Mouse (Mus musculus): ENCODE results near the gene Impdh2. TPM values are rescaled to one million over a fixed set of nuclear protein-coding genes. Genes with fewer than 3 reads are reported as not detected.

Gene Impdh2
- polyA plus RNA-seq (2017; shearing (Covaris generic)), result 122 TPM

GRCm38 (mm10) chr9:108560227-108560841 is at the start of gene Impdh2:
Gene Impdh2, plus strand, starts transcription at chr9:108560286.

GRCm38 (mm10) chr9:108516380-108517251 is 43.5 kb upstream of the Impdh2 start, which contains the start of gene Qrich1:
Gene Qrich1, plus strand, starts transcription at chr9:108516806.

GRCm38 (mm10) chr9:108566815-108567776 is 7.0 kb downstream of the Impdh2 start, which contains the start of gene Ndufaf3:
Gene Ndufaf3, minus strand, starts transcription at chr9:108567434.

DNA sequence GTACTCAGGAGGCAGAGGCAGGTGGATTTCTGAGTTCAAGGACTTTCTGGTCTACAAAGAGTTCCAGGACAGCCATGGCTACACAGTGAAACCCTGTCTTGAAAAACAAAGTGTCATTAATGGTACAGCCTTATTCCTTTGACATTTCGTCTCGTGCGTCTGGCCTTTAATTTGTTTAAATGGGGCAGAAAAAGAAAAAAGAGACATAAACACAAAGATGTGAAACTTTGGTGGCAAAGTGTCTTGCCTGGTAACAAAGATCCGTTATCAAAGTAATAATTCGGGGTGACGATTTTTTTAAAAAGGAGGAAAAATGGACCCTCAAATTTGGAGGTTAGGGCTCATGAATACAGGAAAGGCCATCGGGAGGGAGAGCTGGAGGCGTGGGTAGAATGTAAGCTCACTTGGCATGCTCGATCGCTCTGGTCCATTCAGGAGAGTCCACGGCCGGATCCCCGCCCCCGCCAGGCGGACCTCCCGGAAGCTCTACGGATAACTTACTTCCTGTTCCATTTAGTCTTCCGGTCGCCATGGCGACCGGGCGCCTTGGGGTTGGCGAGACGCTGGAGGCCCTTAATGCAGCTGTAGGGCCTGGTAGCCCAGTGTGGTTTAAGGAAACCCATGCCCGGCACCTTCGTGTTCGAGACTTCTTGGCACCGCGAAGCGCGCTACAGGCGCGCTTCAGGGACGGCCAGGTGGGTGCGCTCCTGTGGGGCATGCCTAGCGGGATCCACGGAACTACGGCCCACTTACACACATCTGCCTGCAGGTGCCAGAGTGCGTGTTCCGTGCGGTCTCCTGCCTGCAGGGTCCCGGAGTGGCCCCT is 9.5 kb downstream of the Impdh2 start, which contains the start of gene Dalrd3:
Gene Dalrd3, plus strand, starts transcription at position 506 of the 826 bp plus-strand sequence.

DNA sequence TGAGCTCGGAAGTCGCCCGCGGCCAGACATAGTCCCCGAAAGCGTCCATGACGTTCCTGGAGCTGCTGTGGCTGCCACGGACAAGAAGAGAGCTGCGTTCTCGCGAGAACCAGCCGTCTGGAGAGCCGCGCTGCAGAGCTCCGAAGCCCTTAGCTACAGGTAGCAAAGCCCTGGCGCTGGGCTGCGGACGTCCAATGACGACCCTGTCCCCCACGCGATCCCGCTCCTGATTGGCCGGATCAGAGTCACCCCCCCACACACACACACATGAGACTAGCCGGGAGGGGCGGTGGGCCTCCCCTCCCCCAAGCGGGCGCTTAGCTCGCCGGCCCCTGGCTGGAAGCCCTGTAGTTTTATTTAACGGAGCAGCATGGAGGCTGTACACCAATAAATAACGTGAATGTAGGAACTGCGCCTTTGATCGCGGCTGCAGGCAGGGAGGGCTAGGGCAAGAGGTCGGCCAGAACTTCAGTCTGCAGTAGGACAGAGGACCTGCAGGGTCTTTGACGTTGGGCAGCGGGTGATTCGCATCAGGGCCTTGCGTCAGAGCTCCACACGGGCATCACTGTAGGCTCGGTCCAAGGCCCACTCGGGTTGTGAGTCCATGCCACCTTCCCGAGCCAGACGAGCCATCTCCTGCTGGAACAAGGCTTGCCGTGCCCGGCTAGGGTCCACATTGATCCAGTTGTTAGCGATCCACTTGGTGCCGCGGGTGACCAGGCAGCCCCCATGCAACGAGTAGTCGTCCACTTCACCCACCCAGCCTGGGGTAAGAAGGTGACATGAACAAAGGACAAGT is 18.7 kb downstream of the Impdh2 start, which contains the start of gene Wdr6:
Gene Wdr6, minus strand, starts transcription at position 195 of the 799 bp plus-strand sequence.

GRCm38 (mm10) chr9:108596998-108597764 is 37.1 kb downstream of the Impdh2 start, which contains the start of gene P4htm:
Gene P4htm, minus strand, starts transcription at chr9:108597667.

Other genes starting within 250 kb of the Impdh2 start
- gene Gpx1, start 221.4 kb upstream of the Impdh2 start, polyA plus RNA-seq (2017; shearing (Covaris generic)), result 765 TPM
- 152 TPM for gene Usp4, start 212.4 kb upstream of the Impdh2 start, polyA plus RNA-seq (2017; shearing (Covaris generic))
- 2.8 TPM for gene 1700102P08Rik, start 167.5 kb upstream of the Impdh2 start, polyA plus RNA-seq (2017; shearing (Covaris generic))
- not detected for gene Ccdc36, start 131.8 kb upstream of the Impdh2 start, polyA plus RNA-seq (2017; shearing (Covaris generic))
- not detected for gene BC048562, start 123.8 kb upstream of the Impdh2 start, polyA plus RNA-seq (2017; shearing (Covaris generic))
- gene Ccdc71, start 99.8 kb upstream of the Impdh2 start, polyA plus RNA-seq (2017; shearing (Covaris generic)), result 51.6 TPM
- 3.6 TPM for gene Klhdc8b, start 98.7 kb upstream of the Impdh2 start, polyA plus RNA-seq (2017; shearing (Covaris generic))
- 0.16 TPM for gene Lamb2, start 80.5 kb upstream of the Impdh2 start, polyA plus RNA-seq (2017; shearing (Covaris generic))
- gene Usp19, start 69.7 kb upstream of the Impdh2 start, polyA plus RNA-seq (2017; shearing (Covaris generic)), result 138 TPM
- 129 TPM for gene Qars, start 52.6 kb upstream of the Impdh2 start, polyA plus RNA-seq (2017; shearing (Covaris generic))
- gene Qrich1, start 43.5 kb upstream of the Impdh2 start, polyA plus RNA-seq (2017; shearing (Covaris generic)), result 144 TPM
- gene Ndufaf3, start 7.1 kb downstream of the Impdh2 start, polyA plus RNA-seq (2017; shearing (Covaris generic)), result 77.9 TPM
- gene Dalrd3, start 9.6 kb downstream of the Impdh2 start, polyA plus RNA-seq (2017; shearing (Covaris generic)), result 131 TPM
- 90.3 TPM for gene Wdr6, start 18.5 kb downstream of the Impdh2 start, polyA plus RNA-seq (2017; shearing (Covaris generic))
- 16.3 TPM for gene P4htm, start 37.4 kb downstream of the Impdh2 start, polyA plus RNA-seq (2017; shearing (Covaris generic))
- 54.4 TPM for gene Arih2, start 89.1 kb downstream of the Impdh2 start, polyA plus RNA-seq (2017; shearing (Covaris generic))
- 68.6 TPM for gene Slc25a20, start 101.8 kb downstream of the Impdh2 start, polyA plus RNA-seq (2017; shearing (Covaris generic))
- 3.9 TPM for gene Prkar2a, start 129.0 kb downstream of the Impdh2 start, polyA plus RNA-seq (2017; shearing (Covaris generic))
- 18.0 TPM for gene Ip6k2, start 223.5 kb downstream of the Impdh2 start, polyA plus RNA-seq (2017; shearing (Covaris generic))
- gene Nckipsd, start 248.1 kb downstream of the Impdh2 start, polyA plus RNA-seq (2017; shearing (Covaris generic)), result 3.8 TPM

All from CD4-positive, CD25-positive, alpha-beta regulatory T cell, adult 9 weeks (primary cell).